Mouse (Mus musculus): Measurements from ENCODE around the gene RPS10-NUDT3. TPM values are rescaled to one million over a fixed set of nuclear protein-coding genes. Genes with fewer than 3 reads are reported as not detected.
"Not testable (repeated sequence)": the region's sequence is repeated elsewhere in the genome, so short reads cannot be mapped to it uniquely, and the experiment has no call there.

Gene RPS10-NUDT3
- polyA plus RNA-seq, 1 experiment from 2014 or later = not detected

GRCm38 (mm10) chr17:27638921-27639332, 3.9 kb upstream of the RPS10-NUDT3 start:
- Histone ChIP-seq H3K4me2 (no peak overlapping the region), H3K4me3 (replicated peaks) (no peak overlapping the region), H3K9me3 (no peaks in the 10 kb centered on the region), H3K4me1 (peaks cover 25% of the 10 kb centered on the region), H3K9ac (no peak overlapping the region), H3K36me3 (replicated peaks) (peaks cover under 1% of the 10 kb centered on the region; the same call in 1 of the 2 replicates), H3K27ac (0 out of 2 replicates have a peak overlapping the region, but pooled peaks have one; percentile 25), H3K27me3 (no peaks in the 10 kb centered on the region)
- 81% methylated on average over 20 of the region's 20 CpGs for WGBS
- ATAC-seq (ENCODE audit: low FRiP score) = no peak

GRCm38 (mm10) chr17:27637333-27637732, 2.3 kb upstream of the RPS10-NUDT3 start:
- Histone ChIP-seq H3K4me1 (peaks cover 27% of the 10 kb centered on the region), H3K36me3 (replicated peaks) (peaks cover 15% of the 10 kb centered on the region), H3K4me3 (replicated peaks) (no peak overlapping the region), H3K9ac (no peak overlapping the region), H3K27ac (no peak overlapping the region), H3K4me2 (no peak overlapping the region), H3K9me3 (no peaks in the 10 kb centered on the region), H3K27me3 (no peaks in the 10 kb centered on the region)
- WGBS = 64% methylated on average over 9 of the region's 9 CpGs
- no peak for ATAC-seq (ENCODE audit: low FRiP score)

- Histone ChIP-seq H3K9me3 (no peaks in the 10 kb centered on the region), H3K9ac (0 out of 2 replicates have a peak within 1 kb of the TSS, but pooled peaks have one; percentile 38), H3K4me2 (peak within 1 kb of the TSS; percentile 83), H3K4me3 (replicated peaks) (peak within 1 kb of the TSS; percentile 92), H3K4me1 (peaks cover 33% of the 10 kb centered on the region), H3K27me3 (no peaks in the 10 kb centered on the region), H3K27ac (peak within 1 kb of the TSS; percentile 94), H3K36me3 (replicated peaks) (peaks cover 25% of the 10 kb centered on the region)
- ATAC-seq (ENCODE audit: low FRiP score) = no peak
- WGBS = 47% methylated on average over 18 of the region's 18 CpGs
These were observed 1.4 kb upstream of the RPS10-NUDT3 start, which contains the start of gene Rps10 for GRCm38 (mm10) chr17:27636132-27637020. Gene Rps10, minus strand, starts transcription at chr17:27636669.

GRCm38 (mm10) chr17:27635575-27635903, 517 bp upstream of the RPS10-NUDT3 start:
- Histone ChIP-seq H3K4me3 (replicated peaks) (peak overlapping the region; percentile 92), H3K27ac (peak overlapping the region; percentile 94), H3K36me3 (replicated peaks) (peaks cover 33% of the 10 kb centered on the region), H3K4me1 (peaks cover 33% of the 10 kb centered on the region), H3K4me2 (peak overlapping the region; percentile 83), H3K9ac (0 out of 2 replicates have a peak overlapping the region, but pooled peaks have one; percentile 38)
- not testable (repeated sequence) for ATAC-seq (ENCODE audit: low FRiP score); H3K9me3 ChIP-seq; H3K27me3 ChIP-seq
- WGBS = 45% methylated on average over 9 of the region's 9 CpGs

- peak; percentile 21; the same call in 1 of the 2 replicates for ATAC-seq (ENCODE audit: low FRiP score)
- 72% methylated on average over 2 of the region's 2 CpGs for WGBS
- Histone ChIP-seq H3K9me3 (no peaks in the 10 kb centered on the region), H3K4me2 (no peak overlapping the region), H3K27ac (no peak overlapping the region), H3K4me1 (peaks cover 37% of the 10 kb centered on the region), H3K4me3 (replicated peaks) (no peak overlapping the region), H3K9ac (no peak overlapping the region), H3K27me3 (no peaks in the 10 kb centered on the region), H3K36me3 (replicated peaks) (peaks cover 49% of the 10 kb centered on the region)
These were observed 5.6 kb downstream of the RPS10-NUDT3 start for GRCm38 (mm10) chr17:27629249-27630020.

GRCm38 (mm10) chr17:27628376-27628775, 6.6 kb downstream of the RPS10-NUDT3 start:
- 90% methylated on average over 8 of the region's 8 CpGs for whole genome bisulfite sequencing
- peaks cover 36% of the 10 kb centered on the region for H3K4me1 ChIP-seq
- H3K9me3 ChIP-seq = no peaks in the 10 kb centered on the region

GRCm38 (mm10) chr17:27627451-27627850, 7.6 kb downstream of the RPS10-NUDT3 start:
- Histone ChIP-seq H3K36me3 (replicated peaks) (peaks cover 34% of the 10 kb centered on the region), H3K4me1 (peaks cover 28% of the 10 kb centered on the region), H3K9me3 (no peaks in the 10 kb centered on the region), H3K9ac (no peak overlapping the region), H3K4me2 (no peak overlapping the region), H3K27me3 (no peaks in the 10 kb centered on the region), H3K4me3 (replicated peaks) (no peak overlapping the region), H3K27ac (no peak overlapping the region)
- 46% methylated on average over 5 of the region's 5 CpGs for WGBS
- ATAC-seq (ENCODE audit: low FRiP score) = no peak

More at GRCm38 (mm10) chr17:27628376-27628775, 6.6 kb downstream of the RPS10-NUDT3 start:
- Histone ChIP-seq H3K27ac (no peak overlapping the region), H3K4me2 (no peak overlapping the region), H3K27me3 (no peaks in the 10 kb centered on the region), H3K36me3 (replicated peaks) (peaks cover 43% of the 10 kb centered on the region), H3K4me3 (replicated peaks) (no peak overlapping the region), H3K9ac (no peak overlapping the region)
- no peak for ATAC-seq (ENCODE audit: low FRiP score)

GRCm38 (mm10) chr17:27626681-27627080, 8.3 kb downstream of the RPS10-NUDT3 start:
- no peak for ATAC-seq (ENCODE audit: low FRiP score)
- Histone ChIP-seq H3K27ac (peak overlapping the region; percentile 61), H3K9me3 (no peaks in the 10 kb centered on the region), H3K36me3 (replicated peaks) (peaks cover 27% of the 10 kb centered on the region), H3K9ac (0 out of 2 replicates have a peak overlapping the region, but pooled peaks have one; percentile 1), H3K4me1 (peaks cover 25% of the 10 kb centered on the region), H3K4me3 (replicated peaks) (no peak overlapping the region), H3K4me2 (no peak overlapping the region), H3K27me3 (no peaks in the 10 kb centered on the region)
- whole genome bisulfite sequencing = 12% methylated on average over 5 of the region's 5 CpGs

- no peak overlapping the region for H3K9ac ChIP-seq
- H3K9me3 ChIP-seq = no peaks in the 10 kb centered on the region
- no peak for ATAC-seq (ENCODE audit: low FRiP score)
- H3K36me3 ChIP-seq (replicated peaks) = peaks cover 16% of the 10 kb centered on the region
- no peak overlapping the region for H3K27ac ChIP-seq
- H3K27me3 ChIP-seq = no peaks in the 10 kb centered on the region
- 39% methylated on average over 7 of the region's 7 CpGs for WGBS
- peaks cover 31% of the 10 kb centered on the region for H3K4me1 ChIP-seq
- no peak overlapping the region for H3K4me3 ChIP-seq (replicated peaks)
- H3K4me2 ChIP-seq = no peak overlapping the region
These were observed 9.4 kb downstream of the RPS10-NUDT3 start for GRCm38 (mm10) chr17:27625455-27626251.

- Histone ChIP-seq H3K9me3 (no peaks in the 10 kb centered on the region), H3K27ac (peak within 1 kb of the TSS; percentile 97), H3K9ac (peak within 1 kb of the TSS; percentile 98), H3K4me3 (replicated peaks) (peak within 1 kb of the TSS; percentile 95), H3K27me3 (no peaks in the 10 kb centered on the region), H3K4me2 (peak within 1 kb of the TSS; percentile 77), H3K4me1 (peaks cover 47% of the 10 kb centered on the region), H3K36me3 (replicated peaks) (peaks cover 9% of the 10 kb centered on the region)
- 9% methylated on average over 90 of the region's 91 CpGs for WGBS
- ATAC-seq (ENCODE audit: low FRiP score) = peak; percentile 90
These were observed 11.4 kb downstream of the RPS10-NUDT3 start, which contains the start of gene Nudt3 for GRCm38 (mm10) chr17:27623360-27624326. Gene Nudt3, minus strand, starts transcription at chr17:27623495.

Data from forebrain, embryonic 12.5 days (tissue).